Mouse (Mus musculus) retina, embryonic 14.5 days (tissue): ENCODE results near the gene Agt.

Experiments
- DNase-seq: peaks from one replicate; pipeline ENCODE4 v3.0.0-alpha.2; 2015; ENCODE audit warnings: low spot score

The Agt gene

GRCm38 (mm10) chr8:124555113-124555750 is 14.3 kb downstream of the Agt start:
- DNase-seq, result no peak

GRCm38 (mm10) chr8:124551011-124551661 is 18.4 kb downstream of the Agt start:
- no peak for DNase-seq

- no peak for DNase-seq
Measured at GRCm38 (mm10) chr8:124548187-124548586, 21.3 kb downstream of the Agt start.

GRCm38 (mm10) chr8:124547269-124547668 is 22.2 kb downstream of the Agt start:
- no peak for DNase-seq

- no peak for DNase-seq
Measured at GRCm38 (mm10) chr8:124546815-124547214, 22.7 kb downstream of the Agt start.

GRCm38 (mm10) chr8:124546371-124546770 is 23.1 kb downstream of the Agt start:
- no peak for DNase-seq

- DNase-seq, result no peak
Measured at GRCm38 (mm10) chr8:124543272-124543671, 26.2 kb downstream of the Agt start.

GRCm38 (mm10) chr8:124542001-124542400 is 27.5 kb downstream of the Agt start:
- no peak for DNase-seq

- no peak for DNase-seq
Measured at GRCm38 (mm10) chr8:124540906-124541305, 28.6 kb downstream of the Agt start.

GRCm38 (mm10) chr8:124535451-124535850 is 34.1 kb downstream of the Agt start:
- DNase-seq, result no peak

- no peak for DNase-seq
Measured at GRCm38 (mm10) chr8:124532626-124533025, 36.9 kb downstream of the Agt start.

- no peak for DNase-seq
Measured at GRCm38 (mm10) chr8:124530996-124531395, 38.5 kb downstream of the Agt start.

GRCm38 (mm10) chr8:124530556-124530955 is 39.0 kb downstream of the Agt start:
- DNase-seq, result no peak

GRCm38 (mm10) chr8:124530076-124530475 is 39.4 kb downstream of the Agt start:
- DNase-seq, result no peak

GRCm38 (mm10) chr8:124526261-124526660 is 43.2 kb downstream of the Agt start:
- DNase-seq, result no peak

- no peak for DNase-seq
Measured at GRCm38 (mm10) chr8:124521946-124522345, 47.6 kb downstream of the Agt start.

- peak; percentile 97 for DNase-seq
Measured at GRCm38 (mm10) chr8:124520249-124521080, 49.0 kb downstream of the Agt start, which contains the start of gene Cog2. Gene Cog2 (plus strand): TSS chr8:124520767.

GRCm38 (mm10) chr8:124517142-124517541 is 52.4 kb downstream of the Agt start:
- no peak for DNase-seq

- DNase-seq, result no peak
Measured at GRCm38 (mm10) chr8:124516525-124516924, 53.0 kb downstream of the Agt start.

GRCm38 (mm10) chr8:124516039-124516438 is 53.5 kb downstream of the Agt start:
- DNase-seq, result no peak

GRCm38 (mm10) chr8:124509156-124509555 is 60.4 kb downstream of the Agt start:
- DNase-seq, result no peak

GRCm38 (mm10) chr8:124508321-124508695 is 61.2 kb downstream of the Agt start:
- no peak for DNase-seq
